Mouse (Mus musculus): ENCODE measurements around the gene Ripor2.

Gene Ripor2

GRCm38 (mm10) chr13:24710968-24711367 lies 129.0 kb downstream of the Ripor2 start:
- DNase-seq (ENCODE audit: low read depth, low spot score), result no peak

DNA sequence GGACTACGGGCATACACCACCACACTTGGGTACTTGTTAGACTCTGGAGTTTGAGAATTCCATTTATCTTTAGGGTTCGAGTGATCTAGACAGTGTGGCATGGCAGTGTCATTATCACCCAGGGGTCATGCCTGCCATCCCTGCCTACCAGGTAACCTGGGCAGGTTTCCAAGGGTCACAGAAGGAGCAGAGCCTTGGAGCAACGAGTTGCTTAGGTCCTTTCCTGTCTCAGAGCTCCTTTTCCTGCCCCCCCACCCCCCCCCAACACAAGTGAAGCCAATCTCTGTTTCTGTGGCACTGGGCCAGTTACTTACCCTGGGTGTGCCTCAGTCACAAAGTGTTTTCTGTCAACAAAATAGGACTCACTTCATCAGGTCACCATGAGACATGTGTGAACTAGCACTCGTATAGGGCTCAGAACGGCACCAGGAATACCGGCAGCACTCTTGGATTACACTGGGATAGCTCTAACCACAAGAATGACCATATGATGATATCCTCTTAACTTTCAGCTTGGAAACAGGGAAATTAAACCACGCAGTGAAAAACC lies 130.7 kb downstream of the Ripor2 start:
- DNase-seq (ENCODE audit: low read depth, low spot score), result no peak

DNA sequence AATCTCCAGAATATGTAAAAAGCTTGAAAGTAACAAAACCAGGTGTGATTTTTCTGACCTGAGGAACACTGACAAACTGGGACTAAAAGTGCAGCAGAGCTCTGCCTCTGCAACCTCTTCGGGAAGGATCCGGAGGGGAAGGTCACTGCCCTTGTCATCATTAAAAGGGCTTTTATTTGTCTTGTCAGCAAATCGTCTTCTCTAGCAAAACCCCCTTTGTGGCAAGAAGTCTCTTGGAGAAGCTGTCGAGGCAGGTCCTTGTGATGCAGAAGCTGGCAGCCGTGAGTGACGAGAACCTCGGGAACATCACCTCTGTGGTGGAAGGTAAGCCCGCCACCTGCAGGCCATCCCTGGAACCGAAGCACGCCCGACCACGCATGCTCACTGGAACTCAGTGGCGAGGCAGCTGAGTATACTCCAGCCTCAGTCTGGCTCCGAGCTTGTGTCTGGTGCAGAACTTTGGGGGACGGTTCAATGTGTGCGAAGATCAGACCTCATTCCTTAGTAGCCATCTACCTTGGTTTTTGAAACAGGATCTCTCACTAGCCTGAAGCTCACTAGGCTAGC lies 131.5 kb downstream of the Ripor2 start:
- DNase-seq (ENCODE audit: low read depth, low spot score), result peak; percentile 90

GRCm38 (mm10) chr13:24714360-24714885 lies 132.4 kb downstream of the Ripor2 start:
- DNase-seq (ENCODE audit: low read depth, low spot score), result no peak

DNA sequence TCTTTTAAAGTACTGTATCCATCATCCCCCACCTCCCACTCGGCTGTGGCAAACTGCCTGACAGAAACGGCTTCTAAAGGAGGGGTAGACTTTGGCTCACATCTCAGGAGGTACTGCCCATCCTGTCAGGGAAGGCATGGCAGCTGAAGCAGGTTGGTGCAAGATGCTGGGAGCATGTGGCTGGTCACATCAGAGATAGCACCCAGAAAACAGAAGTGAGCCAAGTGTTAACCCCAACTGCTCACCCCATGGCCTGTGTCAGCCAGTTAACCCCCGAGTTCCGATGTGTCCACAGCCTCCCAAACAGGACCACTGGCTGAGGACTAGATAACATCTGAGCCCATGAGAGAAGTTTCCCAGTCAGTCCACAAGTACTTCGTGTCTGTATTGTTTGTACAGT lies 133.6 kb downstream of the Ripor2 start:
- no peak for DNase-seq (ENCODE audit: low read depth, low spot score)

- DNase-seq (ENCODE audit: low read depth, low spot score), result no peak
Observed at GRCm38 (mm10) chr13:24716441-24716840, 134.5 kb downstream of the Ripor2 start.

DNA sequence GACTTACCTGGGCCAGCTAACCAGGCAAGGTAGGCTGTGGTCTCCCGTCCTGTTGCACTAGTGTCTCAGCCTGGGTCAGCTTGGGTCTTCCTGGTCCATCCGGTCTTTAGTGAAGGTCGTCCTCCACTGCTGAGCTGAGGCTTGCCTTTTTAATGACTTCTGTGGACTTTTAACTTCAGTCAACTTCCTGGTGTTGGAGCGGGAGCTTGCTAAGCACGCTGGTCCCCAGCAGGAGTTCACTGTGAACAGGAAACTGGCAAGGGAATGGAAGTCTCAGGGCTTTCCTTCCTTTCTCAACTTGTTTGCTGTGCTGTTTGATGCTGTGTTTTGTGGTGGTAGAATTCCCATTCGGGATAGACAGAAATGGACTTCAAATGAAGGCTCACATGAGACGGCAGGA lies 135.7 kb downstream of the Ripor2 start:
- no peak for DNase-seq (ENCODE audit: low read depth, low spot score)

DNA sequence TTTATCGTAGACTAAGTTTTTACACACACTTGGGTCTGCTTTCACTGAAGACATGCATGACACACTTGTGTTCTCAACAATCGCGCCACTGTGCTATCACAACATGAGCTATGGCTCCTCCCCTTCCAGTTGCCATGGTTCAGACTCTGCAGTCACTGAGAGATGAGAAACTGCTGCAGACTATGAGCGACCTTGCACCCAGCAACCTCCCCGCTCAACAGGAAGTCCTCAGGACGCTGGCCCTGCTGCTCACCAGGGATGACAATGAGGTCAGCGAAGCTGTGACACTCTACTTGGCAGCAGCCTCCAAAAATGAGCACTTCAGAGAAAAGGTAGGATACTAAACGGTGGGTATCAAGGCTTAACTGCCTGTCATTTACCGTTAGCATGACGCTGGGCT lies 139.5 kb downstream of the Ripor2 start:
- DNase-seq (ENCODE audit: low read depth, low spot score), result no peak

DNA sequence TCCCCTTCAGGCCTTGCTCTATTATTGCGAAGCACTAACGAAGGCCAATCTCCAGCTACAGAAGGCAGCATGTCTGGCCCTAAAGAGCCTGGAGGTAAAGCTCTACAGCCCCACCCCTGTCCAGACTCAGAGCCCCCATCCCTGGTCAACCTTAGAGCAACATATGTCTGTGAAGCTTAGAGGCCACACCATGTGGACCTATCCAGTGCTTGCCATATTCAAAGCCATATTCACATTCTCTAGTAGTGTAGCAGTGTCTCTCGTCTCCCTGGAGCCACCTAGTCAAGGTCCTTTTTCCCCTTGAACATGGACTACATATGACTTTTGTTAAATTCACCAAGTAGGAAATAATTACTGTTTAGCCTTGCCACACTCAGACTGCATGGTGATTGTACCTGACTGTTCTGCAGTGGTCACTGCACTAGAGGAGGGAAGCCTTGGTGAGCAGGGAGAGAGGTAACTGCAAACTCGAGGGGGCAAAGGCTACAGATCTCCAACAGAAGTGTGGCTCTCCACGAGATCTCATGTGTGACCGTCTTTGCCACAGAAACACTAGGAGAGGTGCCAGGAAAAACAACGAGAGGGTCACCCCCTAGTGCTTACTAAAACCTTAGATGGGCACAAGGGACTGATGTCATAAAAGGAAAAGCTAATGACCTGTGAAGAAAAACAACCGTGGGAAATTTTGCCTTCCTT lies 141.9 kb downstream of the Ripor2 start:
- no peak for DNase-seq (ENCODE audit: low read depth, low spot score)

DNA sequence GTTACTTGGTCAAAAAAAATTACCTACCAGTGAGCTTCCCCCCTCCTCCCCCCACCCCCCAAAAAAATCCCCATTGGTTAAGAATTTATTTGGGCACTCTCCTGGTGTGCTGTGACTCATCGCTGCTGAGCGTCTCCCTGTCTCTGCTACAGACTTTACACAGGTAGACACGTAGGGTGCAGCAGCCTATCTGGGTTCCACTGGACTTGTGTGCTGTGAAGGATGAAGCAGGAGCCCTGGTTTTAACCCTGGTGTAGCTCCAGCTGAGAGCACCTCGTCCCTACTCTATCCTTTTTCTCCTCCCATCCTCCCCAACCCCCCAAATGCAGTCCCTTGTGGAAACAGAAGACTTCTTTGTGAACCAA lies 142.4 kb downstream of the Ripor2 start:
- no peak for DNase-seq (ENCODE audit: low read depth, low spot score)

DNA sequence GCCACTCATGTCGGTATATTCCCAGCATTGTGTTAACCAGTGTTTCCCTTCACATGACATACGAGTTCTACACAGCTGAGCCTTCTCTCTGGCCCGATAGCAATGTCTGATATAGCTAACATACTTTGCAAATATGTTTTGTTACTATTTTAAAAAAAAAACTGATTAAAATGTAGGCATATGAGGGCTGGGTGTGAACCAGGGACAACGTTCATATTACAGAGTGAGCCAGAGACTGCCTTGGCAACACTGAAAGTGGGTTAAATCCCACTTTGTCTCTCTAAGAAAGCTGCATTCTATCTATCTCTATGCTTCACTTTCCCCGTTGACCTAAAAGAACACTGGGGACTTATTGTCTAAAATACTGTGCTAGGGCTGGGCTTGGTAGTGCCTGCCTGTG lies 147.1 kb downstream of the Ripor2 start:
- no peak for DNase-seq (ENCODE audit: low read depth, low spot score)

GRCm38 (mm10) chr13:24734502-24734901 lies 152.5 kb downstream of the Ripor2 start:
- DNase-seq (ENCODE audit: low read depth, low spot score), result no peak

DNA sequence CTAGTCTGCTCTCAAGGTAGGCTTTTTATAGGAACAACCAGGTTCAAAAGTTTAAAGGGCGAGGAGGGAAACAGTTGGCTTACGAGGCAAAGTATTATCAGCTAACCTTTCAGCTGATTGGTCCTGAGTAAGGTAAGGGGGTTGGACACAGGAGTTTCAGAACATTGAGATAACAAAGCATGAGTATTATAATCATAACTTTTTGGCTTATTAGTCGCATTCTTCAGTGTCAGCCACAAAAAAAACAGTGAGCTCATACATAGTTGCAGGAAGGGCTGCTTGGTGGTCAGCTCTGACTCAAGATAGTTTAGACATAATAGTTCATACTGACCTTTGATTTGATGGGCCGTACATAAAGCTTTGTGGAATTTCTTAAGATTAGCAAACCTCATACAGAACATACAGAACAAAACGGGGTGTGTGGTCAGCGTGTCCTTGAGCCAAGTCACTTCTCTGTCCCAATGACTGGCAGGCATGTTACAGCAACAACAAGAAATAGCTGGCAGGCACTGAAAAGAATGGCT lies 153.7 kb downstream of the Ripor2 start:
- DNase-seq (ENCODE audit: low read depth, low spot score), result no peak

- no peak for DNase-seq (ENCODE audit: low read depth, low spot score)
Observed at GRCm38 (mm10) chr13:24741028-24741427, 159.0 kb downstream of the Ripor2 start, which contains the start of gene Armh2. Gene Armh2, plus strand, starts transcription at chr13:24741232.

DNA sequence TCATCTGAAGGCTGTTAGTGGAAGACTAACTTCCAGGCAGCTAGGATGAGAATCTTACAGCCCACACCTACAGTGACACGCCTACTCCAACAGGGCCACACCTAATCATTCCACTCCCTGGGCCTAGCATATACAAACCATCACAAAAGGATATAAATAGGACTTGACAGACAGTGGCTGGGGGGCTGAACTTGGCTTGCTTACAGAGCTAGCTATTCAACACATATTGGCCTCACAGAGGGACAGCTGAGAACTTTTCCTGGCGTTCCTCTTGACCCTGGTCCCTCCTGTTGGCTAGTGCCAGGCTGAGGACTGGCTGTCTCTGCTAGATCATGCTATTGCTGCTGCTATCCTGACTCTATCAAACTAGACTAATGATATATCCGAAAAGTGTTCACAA lies 165.8 kb downstream of the Ripor2 start:
- peak; percentile 30 for DNase-seq (ENCODE audit: low read depth, low spot score)

DNA sequence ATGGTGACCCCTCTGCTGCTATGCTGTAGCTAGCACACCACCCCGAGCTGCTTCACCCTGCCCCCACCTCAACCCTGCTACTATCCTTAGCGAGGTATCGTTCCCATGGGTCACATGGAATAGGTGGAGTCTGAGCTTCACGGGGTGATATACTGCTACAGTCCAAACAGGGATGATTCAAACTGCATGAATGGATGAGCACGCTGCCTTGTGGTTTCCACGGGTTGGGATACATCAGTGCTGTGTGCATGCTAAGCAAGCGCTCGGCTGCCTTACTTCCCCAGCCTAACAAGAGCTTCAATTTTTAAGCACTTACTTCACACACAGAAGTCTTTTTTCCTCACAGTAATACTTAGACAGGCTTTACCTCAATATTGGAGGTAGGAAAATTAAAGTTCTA lies 168.8 kb downstream of the Ripor2 start:
- DNase-seq (ENCODE audit: low read depth, low spot score), result no peak

DNA sequence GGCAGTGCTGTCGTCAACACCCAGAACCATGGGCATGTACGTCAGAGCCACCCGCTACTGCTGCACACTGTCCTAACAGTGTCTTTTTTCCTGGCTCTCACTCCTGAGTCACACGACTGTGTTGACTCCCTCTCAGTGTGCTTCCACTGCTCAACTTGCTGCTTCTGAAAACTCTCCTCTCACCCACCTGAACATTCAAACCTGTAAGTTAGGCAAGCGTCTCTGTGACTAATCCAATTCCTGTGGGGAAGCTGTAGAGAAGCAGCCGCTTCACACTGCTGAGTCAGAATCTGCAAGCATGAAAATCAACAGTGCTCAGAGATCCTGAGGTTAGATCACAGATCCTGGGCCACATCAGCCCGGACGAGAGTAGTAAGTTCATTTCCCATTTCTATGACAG lies 169.4 kb downstream of the Ripor2 start:
- no peak for DNase-seq (ENCODE audit: low read depth, low spot score)

- DNase-seq (ENCODE audit: low read depth, low spot score), result no peak
Observed at GRCm38 (mm10) chr13:24756756-24757155, 174.8 kb downstream of the Ripor2 start.

GRCm38 (mm10) chr13:24757820-24758564 lies 176.0 kb downstream of the Ripor2 start:
- DNase-seq (ENCODE audit: low read depth, low spot score), result no peak

DNA sequence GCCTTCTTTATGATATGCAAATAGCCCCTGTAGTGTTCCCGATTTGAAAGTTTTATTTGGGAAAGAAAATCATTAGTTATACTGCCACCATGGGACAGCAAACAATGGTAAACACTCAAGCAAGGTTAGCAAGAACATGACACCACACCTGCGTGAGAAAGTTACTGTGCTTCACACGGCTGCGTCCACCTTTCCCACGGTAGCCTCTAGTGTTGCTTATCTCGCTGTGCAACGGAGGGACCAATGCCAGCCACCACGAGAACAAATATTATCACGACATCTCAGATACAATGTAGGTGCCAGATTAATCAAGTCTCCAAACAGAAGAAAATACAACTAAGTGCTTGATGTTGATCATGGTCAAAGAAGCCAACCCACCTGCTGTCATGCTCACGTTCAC lies 177.5 kb downstream of the Ripor2 start:
- DNase-seq (ENCODE audit: low read depth, low spot score), result no peak

- no peak for DNase-seq (ENCODE audit: low read depth, low spot score)
Observed at GRCm38 (mm10) chr13:24760351-24760870, 178.4 kb downstream of the Ripor2 start.

GRCm38 (mm10) chr13:24761083-24761402 lies 179.1 kb downstream of the Ripor2 start:
- no peak for DNase-seq (ENCODE audit: low read depth, low spot score)

All from ES-CJ7 (cell line).